Mouse (Mus musculus) embryonic facial prominence, embryonic 15.5 days (tissue): ENCODE measurements around the gene Hipk4. TPM values are rescaled to one million over a fixed set of nuclear protein-coding genes. Genes with fewer than 3 reads are reported as not detected.
"Not testable (repeated sequence)": the region's sequence is repeated elsewhere in the genome, so short reads cannot be mapped to it uniquely, and the experiment has no call there.

Experiments
- ATAC-seq: fragments of 200-750 bp; cut with Nextera tagmentation; 2 replicates; pipeline ENCODE4 v1.8.0; 2017; ENCODE audit warnings: low read depth, moderate TSS enrichment; ENCODE audit not compliant: insufficient number of reproducible peaks, low FRiP score, low TSS enrichment
- H3K27ac ChIP-seq: fragments of 300-500 bp; sonication (generic); replicated peaks from 2 replicates; pipeline ENCODE4 v1.5.1; 2015; ENCODE audit warnings: mild to moderate bottlenecking, inconsistent platforms
- H3K27me3 ChIP-seq: fragments of 300-500 bp; sonication (generic); 2 replicates; pipeline ENCODE4 v1.6.1; 2015; ENCODE audit warnings: inconsistent platforms
- H3K36me3 ChIP-seq: fragments of 300-500 bp; sonication (generic); 2 replicates; pipeline ENCODE4 v1.6.1; 2015; ENCODE audit warnings: mild to moderate bottlenecking, inconsistent platforms
- H3K4me1 ChIP-seq: fragments of 300-500 bp; sonication (generic); 2 replicates; pipeline ENCODE4 v1.6.1; 2015; ENCODE audit warnings: inconsistent platforms
- H3K4me2 ChIP-seq: fragments of 300-500 bp; sonication (generic); replicated peaks from 2 replicates; pipeline ENCODE4 v1.6.1; 2015; ENCODE audit warnings: mild to moderate bottlenecking, inconsistent platforms
- H3K4me3 ChIP-seq: fragments of 300-500 bp; sonication (generic); replicated peaks from 2 replicates; pipeline ENCODE4 v1.5.1; 2015; ENCODE audit warnings: mild to moderate bottlenecking, inconsistent platforms
- H3K9ac ChIP-seq: fragments of 300-500 bp; sonication (generic); 2 replicates; pipeline ENCODE4 v1.6.1; 2015; ENCODE audit warnings: inconsistent platforms
- H3K9me3 ChIP-seq: fragments of 300-500 bp; sonication (generic); replicated peaks from 2 replicates; pipeline ENCODE4 v1.6.1; 2016; ENCODE audit warnings: inconsistent platforms
- WGBS: fragments of 180-500 bp; shearing (Covaris S2); methylation state at CpG from one replicate; pipeline ENCODE4 v1.1.7; 2015; 5-methylcytosine and 5-hydroxymethylcytosine counted together
- polyA plus RNA-seq: library from polyadenylated mRNA; unstranded; fragments of >200 nt; fragmentation: Nextera tagmentation; extraction: Ambion mirVana; gene quantifications from 2 replicates; pipeline ENCODE4 v1.2.1, GENCODE M21; 2015

Hipk4 gene
- polyA plus RNA-seq, 1 experiment from 2014 or later: 0.77 TPM

DNA sequence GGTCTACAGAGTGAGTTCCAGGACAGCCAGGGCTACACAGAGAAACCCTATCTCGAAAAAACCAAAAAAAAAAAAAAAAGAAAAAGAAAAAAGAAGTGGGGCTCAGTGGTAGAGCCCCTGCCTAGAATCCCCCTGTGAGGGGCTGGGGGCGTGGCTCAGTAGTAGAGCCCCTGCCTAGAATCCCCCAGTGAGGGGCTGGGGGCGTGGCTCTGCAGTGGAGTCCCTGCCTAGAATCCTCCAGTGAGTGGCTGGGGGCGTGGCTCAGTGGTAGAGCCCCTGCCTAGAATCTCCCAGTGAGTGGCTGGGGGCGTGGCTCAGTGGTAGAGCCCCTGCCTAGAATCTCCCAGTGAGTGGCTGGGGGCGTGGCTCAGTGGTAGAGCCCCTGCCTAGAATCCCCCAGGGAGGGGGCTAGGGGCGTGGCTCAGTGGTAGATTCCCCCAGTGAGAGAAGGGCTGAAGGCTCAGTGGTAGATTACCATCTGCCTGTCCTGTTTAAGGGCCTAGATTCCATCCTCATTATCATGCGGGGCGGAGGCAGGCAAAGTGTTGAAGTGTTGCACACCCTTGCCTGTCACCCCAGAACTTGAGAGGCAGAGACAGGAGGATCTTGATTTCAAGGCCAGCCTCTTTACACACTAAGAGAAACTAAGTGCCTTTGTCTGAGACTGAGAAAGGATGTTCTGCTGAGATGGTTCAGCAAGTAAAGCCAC, 28.3 kb upstream of the Hipk4 start:
- H3K9ac ChIP-seq, H3K27me3 ChIP-seq, H3K4me2 ChIP-seq, H3K36me3 ChIP-seq, ATAC-seq, H3K27ac ChIP-seq, H3K9me3 ChIP-seq, H3K4me3 ChIP-seq: not testable (repeated sequence)
- WGBS: 81% methylated on average over 9 of the region's 9 CpGs
- peaks cover 25% of the 10 kb centered on the region for H3K4me1 ChIP-seq

DNA sequence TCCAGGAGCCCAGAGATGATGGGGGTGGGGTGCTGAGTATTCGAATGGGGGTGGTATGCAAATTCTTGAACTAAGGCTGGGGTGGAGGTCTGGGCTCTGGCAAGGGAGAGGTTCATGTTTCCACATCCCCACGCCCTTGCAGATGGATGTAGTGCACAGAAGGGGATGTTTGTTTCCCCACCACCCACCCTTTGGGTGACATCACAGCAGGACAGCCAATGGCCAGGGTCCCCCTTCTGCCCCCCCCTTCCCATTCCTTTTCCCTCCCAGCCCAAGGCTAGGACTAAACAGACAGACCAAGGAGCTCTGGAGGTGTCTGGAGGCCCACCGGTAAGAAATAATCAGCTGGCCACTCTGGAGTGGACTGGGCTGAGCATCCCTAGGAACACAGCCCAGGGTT, 24.0 kb upstream of the Hipk4 start, which contains the start of gene Prx:
Prx (plus strand) TSS at position 289 of the 400 bp plus-strand sequence.
- ATAC-seq: no peak
- no peak within 1 kb of the TSS for H3K4me2 ChIP-seq
- H3K4me1 ChIP-seq: peaks cover 8% of the 10 kb centered on the region
- no peak within 1 kb of the TSS for H3K27ac ChIP-seq
- no peaks in the 10 kb centered on the region for H3K27me3 ChIP-seq
- no peaks in the 10 kb centered on the region for H3K9me3 ChIP-seq
- no peak within 1 kb of the TSS for H3K4me3 ChIP-seq
- WGBS: 30% methylated on average over 3 of the region's 3 CpGs
- H3K9ac ChIP-seq: no peak within 1 kb of the TSS
- H3K36me3 ChIP-seq: no peaks in the 10 kb centered on the region

DNA sequence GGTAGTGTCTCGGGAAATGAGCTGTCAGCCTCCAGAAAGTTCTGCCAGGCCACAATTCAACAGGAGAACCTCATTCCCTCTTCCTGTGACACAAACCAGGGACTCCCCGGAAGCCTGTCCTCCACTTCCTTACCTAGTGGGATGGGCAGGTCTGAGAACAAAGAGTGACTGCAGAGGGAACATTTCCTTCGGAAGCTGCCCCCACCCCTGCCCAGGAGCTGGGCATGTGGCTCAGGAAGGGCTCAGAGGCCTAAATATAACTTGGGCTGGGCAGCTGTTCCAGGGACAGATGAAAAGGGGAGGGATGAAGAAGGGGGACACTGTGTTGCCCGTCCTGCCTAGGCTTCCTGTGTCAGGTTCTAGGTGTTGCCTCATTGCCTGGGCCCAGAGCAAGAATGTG, 21.4 kb upstream of the Hipk4 start:
- Histone ChIP-seq H3K9ac (no peak overlapping the region), H3K4me2 (no peak overlapping the region), H3K9me3 (no peaks in the 10 kb centered on the region), H3K27me3 (no peaks in the 10 kb centered on the region), H3K4me3 (no peak overlapping the region), H3K4me1 (peaks cover 14% of the 10 kb centered on the region), H3K27ac (peak overlapping the region; percentile 44; the same call in 1 of the 2 replicates), H3K36me3 (no peaks in the 10 kb centered on the region)
- ATAC-seq: no peak
- WGBS: 57% methylated on average over 4 of the region's 4 CpGs

DNA sequence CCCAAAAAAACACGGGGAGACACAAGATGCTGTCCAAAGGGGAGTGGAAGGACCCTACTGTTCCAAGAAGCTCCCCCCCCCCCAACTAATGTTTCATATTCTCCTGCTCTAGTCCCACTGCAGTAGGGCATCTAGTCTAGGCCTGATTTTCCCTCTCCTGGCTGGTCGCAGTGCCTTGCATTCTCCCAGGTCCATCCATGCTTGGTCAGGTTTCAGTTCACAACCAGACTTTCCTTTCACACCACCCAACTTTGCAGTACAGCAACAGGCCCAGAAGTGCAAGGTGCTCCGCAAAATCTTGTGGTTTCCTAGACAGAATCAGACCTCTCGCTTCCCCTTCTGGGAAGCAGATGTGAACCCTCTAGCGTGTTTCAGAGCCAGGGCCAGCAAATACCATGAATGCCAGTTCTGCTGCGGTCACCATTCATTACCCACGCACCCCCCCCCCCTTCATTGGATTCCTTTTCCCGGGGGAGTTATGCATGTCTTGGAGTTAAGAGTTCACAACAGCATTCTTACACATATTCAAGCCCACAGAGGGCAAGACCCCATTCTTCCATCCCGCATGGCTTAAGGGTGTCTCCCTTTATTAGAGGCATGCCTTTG, 16.2 kb upstream of the Hipk4 start:
- Histone ChIP-seq H3K9me3 (no peaks in the 10 kb centered on the region), H3K9ac (0 out of 2 replicates have a peak overlapping the region, but pooled peaks have one; percentile 60), H3K4me3 (peak overlapping the region; percentile 66), H3K4me2 (peak overlapping the region; percentile 81), H3K4me1 (peaks cover 16% of the 10 kb centered on the region), H3K36me3 (no peaks in the 10 kb centered on the region), H3K27ac (peak overlapping the region; percentile 100), H3K27me3 (no peaks in the 10 kb centered on the region)
- WGBS: 17% methylated on average over 9 of the region's 9 CpGs
- ATAC-seq: no peak

DNA sequence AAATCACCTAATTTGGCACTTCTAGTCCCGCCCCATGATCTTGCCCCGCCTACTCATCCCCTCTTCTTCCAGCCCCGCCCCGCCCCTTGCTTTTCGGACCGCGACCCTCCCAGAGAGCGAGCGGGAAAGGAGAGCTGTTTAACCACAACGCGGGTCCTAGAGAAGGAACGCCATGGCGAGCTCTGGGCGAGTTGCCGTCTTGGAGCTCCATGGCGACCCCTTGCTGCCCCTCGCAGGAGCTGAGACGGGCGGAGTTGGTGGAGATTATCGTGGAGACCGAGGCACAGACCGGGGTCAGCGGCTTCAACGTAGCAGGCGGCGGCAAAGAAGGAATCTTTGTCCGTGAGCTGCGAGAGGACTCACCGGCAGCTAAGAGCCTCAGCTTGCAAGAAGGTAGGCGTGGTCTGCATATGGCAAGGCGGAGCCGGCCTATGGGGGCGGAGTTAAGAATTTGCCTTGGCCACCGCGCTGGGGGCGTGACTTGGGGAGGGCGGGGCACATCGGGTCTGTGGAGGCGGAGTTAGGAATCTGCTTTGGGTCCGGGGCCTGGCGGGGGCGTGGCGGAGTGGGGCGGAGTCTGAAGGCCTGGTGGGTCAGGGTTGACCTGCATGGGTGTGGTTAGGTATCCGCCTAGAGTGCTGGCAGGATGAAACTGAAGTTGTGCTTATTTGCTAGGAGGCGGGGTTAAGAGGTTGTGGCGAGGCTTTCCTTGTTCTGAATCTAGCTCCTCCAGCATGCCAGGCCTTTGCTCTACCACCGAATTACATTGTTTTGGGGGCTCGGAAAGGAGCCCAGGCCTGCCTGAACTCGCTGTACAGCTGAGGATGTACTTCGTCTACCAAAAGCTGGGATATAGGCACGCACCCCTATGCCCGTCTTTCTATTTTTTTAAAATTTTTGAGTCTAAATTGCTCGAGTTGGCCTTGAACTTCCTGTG, 15.1 kb upstream of the Hipk4 start:
- WGBS: under 1% methylated on average over 54 of the region's 54 CpGs
- ATAC-seq: peak; percentile 92

DNA sequence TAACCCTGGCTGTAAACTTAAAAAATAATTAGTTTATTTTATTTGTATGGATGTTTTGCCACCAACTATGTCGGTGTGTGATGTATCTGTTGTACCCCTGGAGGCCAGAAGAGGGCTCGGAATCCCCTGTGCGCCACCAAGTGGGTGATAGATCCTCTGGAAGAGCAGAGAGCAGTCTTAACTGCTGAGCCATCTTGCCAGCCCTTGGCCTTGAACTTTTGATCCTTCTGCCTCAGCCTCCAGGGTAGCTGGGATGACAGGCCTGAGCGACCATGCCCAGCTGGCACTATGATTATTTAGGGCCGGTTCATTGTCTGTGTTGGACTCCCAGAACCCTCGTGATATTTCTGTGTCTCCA, 14.4 kb upstream of the Hipk4 start:
- no peak overlapping the region for H3K9ac ChIP-seq
- no peak for ATAC-seq
- WGBS: 18% methylated on average over 6 of the region's 6 CpGs

More for the DNA sequence above, 15.1 kb upstream of the Hipk4 start:
- H3K4me3 ChIP-seq: peak overlapping the region; percentile 66
- no peaks in the 10 kb centered on the region for H3K36me3 ChIP-seq
- H3K4me2 ChIP-seq: peak overlapping the region; percentile 81
- H3K9ac ChIP-seq: peak overlapping the region; percentile 60
- H3K4me1 ChIP-seq: peaks cover 16% of the 10 kb centered on the region
- peak overlapping the region; percentile 100 for H3K27ac ChIP-seq
- no peaks in the 10 kb centered on the region for H3K9me3 ChIP-seq
- no peaks in the 10 kb centered on the region for H3K27me3 ChIP-seq

DNA sequence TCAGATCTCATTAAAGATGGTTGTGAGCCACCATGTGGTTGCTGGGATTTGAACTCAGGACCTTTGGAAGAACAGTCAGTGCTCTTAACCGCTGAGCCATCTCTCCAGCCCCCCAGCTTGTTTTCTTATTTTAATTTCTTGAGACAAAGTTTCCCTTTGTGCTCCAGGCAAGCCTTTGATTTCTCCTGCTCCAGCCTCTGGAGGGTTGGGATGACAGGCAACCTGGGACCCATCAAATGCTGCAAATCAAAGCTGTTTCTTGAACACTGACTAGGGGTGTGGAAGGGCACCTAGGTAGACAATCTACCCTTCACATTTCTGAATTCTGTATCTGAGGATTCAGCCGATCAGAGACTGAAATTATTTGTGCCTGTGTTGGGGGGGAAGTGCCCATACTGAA, 12.3 kb upstream of the Hipk4 start:
- no peak for ATAC-seq
- WGBS: 77% methylated on average over 2 of the region's 2 CpGs
- Histone ChIP-seq H3K9me3 (no peaks in the 10 kb centered on the region), H3K36me3 (no peaks in the 10 kb centered on the region), H3K4me2 (no peak overlapping the region), H3K27ac (no peak overlapping the region), H3K4me3 (no peak overlapping the region), H3K27me3 (no peaks in the 10 kb centered on the region), H3K4me1 (peaks cover 16% of the 10 kb centered on the region), H3K9ac (no peak overlapping the region)

More for the DNA sequence above, 14.4 kb upstream of the Hipk4 start:
- peak overlapping the region; percentile 66 for H3K4me3 ChIP-seq
- no peaks in the 10 kb centered on the region for H3K36me3 ChIP-seq
- H3K9me3 ChIP-seq: no peaks in the 10 kb centered on the region
- peak overlapping the region; percentile 100 for H3K27ac ChIP-seq
- no peaks in the 10 kb centered on the region for H3K27me3 ChIP-seq
- H3K4me1 ChIP-seq: peaks cover 16% of the 10 kb centered on the region
- peak overlapping the region; percentile 81 for H3K4me2 ChIP-seq

DNA sequence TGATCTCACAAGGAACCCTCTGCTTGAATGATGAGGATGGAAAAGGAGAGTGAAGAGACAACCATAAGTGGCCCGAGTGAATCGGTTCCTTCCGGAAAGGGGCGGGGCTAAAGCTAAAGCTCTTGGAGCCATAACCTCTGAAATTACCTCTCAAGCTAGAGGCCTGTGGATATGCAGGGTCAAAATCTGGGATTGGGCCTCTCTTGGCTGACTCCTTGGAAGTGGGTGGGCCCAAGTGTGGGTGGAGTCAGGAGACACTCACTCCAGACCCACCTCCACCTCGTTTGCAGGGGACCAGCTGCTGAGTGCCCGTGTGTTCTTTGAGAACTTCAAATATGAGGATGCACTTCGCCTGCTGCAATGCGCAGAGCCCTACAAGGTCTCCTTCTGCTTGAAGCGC, 8.1 kb upstream of the Hipk4 start:
- no peak overlapping the region for H3K4me2 ChIP-seq
- WGBS: 75% methylated on average over 9 of the region's 9 CpGs
- no peaks in the 10 kb centered on the region for H3K9me3 ChIP-seq
- no peak for ATAC-seq
- H3K27ac ChIP-seq: no peak overlapping the region
- no peak overlapping the region for H3K4me3 ChIP-seq
- no peaks in the 10 kb centered on the region; the same call in 1 of the 2 replicates for H3K36me3 ChIP-seq
- no peaks in the 10 kb centered on the region for H3K27me3 ChIP-seq
- H3K4me1 ChIP-seq: no peaks in the 10 kb centered on the region
- H3K9ac ChIP-seq: no peak overlapping the region

DNA sequence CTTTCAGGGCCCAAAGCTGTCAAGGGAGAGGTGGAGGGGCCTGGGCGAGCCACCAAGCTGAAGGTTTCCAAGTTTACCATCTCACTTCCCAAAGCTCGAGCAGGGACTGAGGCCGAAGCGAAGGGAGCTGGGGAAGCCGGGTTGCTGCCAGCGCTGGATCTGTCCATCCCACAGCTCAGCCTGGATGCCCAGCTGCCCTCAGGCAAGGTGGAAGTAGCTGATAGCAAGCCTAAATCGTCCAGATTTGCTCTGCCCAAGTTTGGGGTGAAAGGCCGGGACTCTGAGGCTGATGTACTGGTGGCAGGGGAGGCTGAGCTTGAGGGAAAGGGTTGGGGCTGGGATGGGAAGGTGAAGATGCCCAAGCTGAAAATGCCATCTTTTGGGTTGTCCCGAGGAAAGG, 4.8 kb upstream of the Hipk4 start:
- H3K4me3 ChIP-seq: no peak overlapping the region
- H3K4me1 ChIP-seq: no peaks in the 10 kb centered on the region
- no peaks in the 10 kb centered on the region for H3K27me3 ChIP-seq
- H3K27ac ChIP-seq: no peak overlapping the region
- H3K4me2 ChIP-seq: no peak overlapping the region
- H3K9me3 ChIP-seq: no peaks in the 10 kb centered on the region
- H3K36me3 ChIP-seq: no peaks in the 10 kb centered on the region; the same call in 1 of the 2 replicates
- H3K9ac ChIP-seq: no peak overlapping the region
- no peak for ATAC-seq
- WGBS: 82% methylated on average over 9 of the region's 9 CpGs

DNA sequence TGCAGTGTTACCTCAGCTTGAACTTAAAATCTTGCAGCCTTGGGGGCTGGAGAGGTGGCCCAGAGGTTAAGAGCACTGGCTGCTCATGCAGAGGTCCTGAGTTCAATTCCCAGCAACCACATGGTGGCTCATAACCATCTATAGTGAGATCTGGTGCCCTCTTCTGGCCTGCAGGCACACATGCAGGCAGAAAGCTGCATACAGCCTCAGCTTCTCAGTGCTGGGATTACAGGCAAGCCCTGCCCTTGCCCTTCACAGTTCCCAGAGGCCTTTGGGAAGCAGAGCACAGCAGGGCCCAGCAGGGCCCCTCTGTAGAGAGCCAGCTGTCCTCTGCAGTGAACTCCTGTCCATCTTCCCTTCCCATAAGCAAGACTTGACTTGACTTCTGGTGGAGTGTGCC, 3.0 kb upstream of the Hipk4 start:
- no peak overlapping the region for H3K27ac ChIP-seq
- H3K9me3 ChIP-seq: no peaks in the 10 kb centered on the region
- ATAC-seq: no peak
- H3K4me2 ChIP-seq: no peak overlapping the region
- H3K4me3 ChIP-seq: no peak overlapping the region
- no peaks in the 10 kb centered on the region for H3K4me1 ChIP-seq
- H3K9ac ChIP-seq: no peak overlapping the region
- no peaks in the 10 kb centered on the region; the same call in 1 of the 2 replicates for H3K36me3 ChIP-seq
- H3K27me3 ChIP-seq: no peaks in the 10 kb centered on the region

DNA sequence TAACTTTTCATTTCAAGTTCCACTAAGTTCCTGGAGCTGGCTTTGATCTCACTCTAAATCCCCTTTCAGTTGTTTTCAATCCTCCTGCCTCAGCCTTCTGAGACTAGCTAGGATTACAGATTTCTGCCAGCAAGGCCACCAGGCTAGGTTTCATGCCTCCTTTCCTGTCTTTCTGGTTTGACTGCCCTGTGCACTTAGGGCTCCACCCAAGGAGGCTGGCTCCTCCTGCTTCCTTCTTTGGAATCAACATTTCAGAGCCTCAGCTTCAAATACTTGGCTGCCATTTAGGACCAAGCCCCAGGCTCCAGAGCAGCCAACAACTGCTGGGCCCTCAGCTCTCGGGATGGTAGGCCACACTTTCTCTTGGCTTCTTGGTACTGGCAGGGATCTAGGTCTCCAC, 2.5 kb upstream of the Hipk4 start:
- Histone ChIP-seq H3K36me3 (no peaks in the 10 kb centered on the region; the same call in 1 of the 2 replicates), H3K27ac (no peak overlapping the region), H3K4me2 (no peak overlapping the region), H3K9me3 (no peaks in the 10 kb centered on the region), H3K27me3 (no peaks in the 10 kb centered on the region), H3K4me1 (no peaks in the 10 kb centered on the region), H3K9ac (no peak overlapping the region), H3K4me3 (no peak overlapping the region)
- ATAC-seq: no peak
- 54% methylated on average over 1 of the region's 1 CpGs for WGBS
